ENCODE assay signal across 21 mouse cellular contexts in genomic region chr1:184867640-184868120, GRCm38 (mm10). TPM values are rescaled to one million over a fixed set of nuclear protein-coding genes. Genes with fewer than 3 reads are reported as not detected.
DNase-seq lines count a peak whose midpoint lies in the region; ATAC-seq and TF ChIP-seq lines count a peak whose summit lies in the region.
"Had no signal": no experiment of that assay in that cellular context is flagged by ENCODE, and none has a peak within 500 bp of the region (broad histone marks: within the 10 kb centered on the region; RNA-seq: fewer than 3 reads in every experiment).

No protein-coding gene starts in this region.

- peak; percentile 33; the same call in 1 of the 2 replicates for TF ChIP-seq EP300 in liver, postnatal 0 days (IDR thresholded peaks at IDR 0.05; ENCODE audit: low read depth)

- 0 out of 2 replicates have a peak overlapping the region, but pooled peaks have one; percentile 17 for H3K27ac ChIP-seq in kidney, adult 2 months (ENCODE audit: insufficient read depth, low read depth, low read length)
- H3K27ac ChIP-seq in liver, embryonic 11.5 days (ENCODE audit: low read depth, low read length): peak overlapping the region; percentile 39; the same call in 1 of the 2 replicates
- H3K27ac ChIP-seq in liver, embryonic 13.5 days: peak overlapping the region; percentile 48; the same call in 1 of the 2 replicates
- H3K27ac ChIP-seq in liver, postnatal 0 days (ENCODE audit: low read depth): peak overlapping the region; percentile 86
- no peak overlapping the region for H3K27ac ChIP-seq in midbrain, embryonic 14.5 days (replicated peaks; ENCODE audit: low read depth, low read length)
- H3K27ac ChIP-seq: forebrain, embryonic 12.5 days; heart, embryonic 13.5 days; hindbrain, embryonic 12.5 days had no signal

- TF ChIP-seq CTCF in kidney, adult 2 months (conservative IDR thresholded peaks at IDR 0.05; ENCODE audit: insufficient read depth, insufficient read length, low read depth, low read length): no peak; the same call in 1 of the 2 replicates
- no peak for TF ChIP-seq CTCF in liver, postnatal 0 days (IDR thresholded peaks at IDR 0.05; ENCODE audit: low read depth)

- no peak overlapping the region for H3K4me3 ChIP-seq in kidney, adult 2 months (ENCODE audit: insufficient read depth, low read depth, low read length)
- no peak overlapping the region for H3K4me3 ChIP-seq in liver, embryonic 11.5 days (ENCODE audit: low read depth, low read length)
- no peak overlapping the region for H3K4me3 ChIP-seq in liver, embryonic 13.5 days (replicated peaks)
- H3K4me3 ChIP-seq in liver, postnatal 0 days (ENCODE audit: low read depth, low read length): no peak overlapping the region
- no peak overlapping the region for H3K4me3 ChIP-seq in midbrain, embryonic 14.5 days (replicated peaks; ENCODE audit: low read depth, low read length)
- H3K4me3 ChIP-seq: forebrain, embryonic 12.5 days; heart, embryonic 13.5 days; hindbrain, embryonic 12.5 days had no signal

- no peak overlapping the region for H3K4me2 ChIP-seq in liver, embryonic 11.5 days
- H3K4me2 ChIP-seq in liver, embryonic 13.5 days: no peak overlapping the region
- no peak overlapping the region for H3K4me2 ChIP-seq in liver, postnatal 0 days (ENCODE audit: low read depth, low read length)
- no peak overlapping the region for H3K4me2 ChIP-seq in midbrain, embryonic 14.5 days (ENCODE audit: low read length)
- H3K4me2 ChIP-seq: forebrain, embryonic 12.5 days; heart, embryonic 13.5 days; hindbrain, embryonic 12.5 days had no signal

- no peak for DNase-seq in kidney, adult 2 months
- no peak for DNase-seq in kidney, postnatal 10 days
- no peak for DNase-seq in liver, embryonic 11.5 days (ENCODE audit: low spot score)
- no peak for DNase-seq in liver, embryonic 13.5 days
- no peak for DNase-seq in liver, postnatal 0 days
- no peak for DNase-seq in layer of hippocampus, adult 11-12 months (ENCODE audit: low spot score)
- no peak for DNase-seq in midbrain, embryonic 14.5 days
- DNase-seq in frontal cortex, postnatal 36 days (ENCODE audit: low spot score in 2 of 2): no peak
- DNase-seq: adrenal gland, adult 2 months; adrenal gland, postnatal 36 days; cerebellum, adult 2 months; cerebellum, postnatal 10 days; gastrocnemius, postnatal 36 days; heart, adult 11 months; heart, postnatal 36 days had no signal

- no peak for ATAC-seq in liver, embryonic 11.5 days (replicated peaks; ENCODE audit: low FRiP score)
- ATAC-seq in liver, embryonic 13.5 days (ENCODE audit: low read depth): no peak
- peak; percentile 67 for ATAC-seq in liver, postnatal 0 days
- no peak for ATAC-seq in midbrain, embryonic 14.5 days (ENCODE audit: low FRiP score, low TSS enrichment)
- ATAC-seq: forebrain, embryonic 16.5 days had no signal

- H3K27me3 ChIP-seq in kidney, adult 2 months (replicated peaks; ENCODE audit: control insufficient read depth, insufficient read depth, low read length): no peaks in the 10 kb centered on the region
- no peaks in the 10 kb centered on the region for H3K27me3 ChIP-seq in liver, embryonic 11.5 days (replicated peaks; ENCODE audit: control insufficient read depth, insufficient read depth, low read length)
- no peaks in the 10 kb centered on the region for H3K27me3 ChIP-seq in liver, embryonic 13.5 days
- H3K27me3 ChIP-seq in liver, postnatal 0 days (ENCODE audit: insufficient read depth, low read length): no peaks in the 10 kb centered on the region
- no peaks in the 10 kb centered on the region for H3K27me3 ChIP-seq in midbrain, embryonic 14.5 days (ENCODE audit: control insufficient read depth, insufficient read depth, low read length)
- H3K27me3 ChIP-seq: heart, embryonic 13.5 days; hindbrain, embryonic 12.5 days had no signal

- peaks cover 59% of the 10 kb centered on the region for H3K4me1 ChIP-seq in kidney, adult 2 months (ENCODE audit: control insufficient read depth, insufficient read depth, low read length)
- peaks cover 17% of the 10 kb centered on the region for H3K4me1 ChIP-seq in liver, embryonic 11.5 days (replicated peaks; ENCODE audit: control insufficient read depth, insufficient read depth, low read length)
- peaks cover 31% of the 10 kb centered on the region for H3K4me1 ChIP-seq in liver, embryonic 13.5 days (replicated peaks)
- peaks cover 16% of the 10 kb centered on the region for H3K4me1 ChIP-seq in liver, postnatal 0 days (ENCODE audit: insufficient read depth)
- no peaks in the 10 kb centered on the region for H3K4me1 ChIP-seq in midbrain, embryonic 14.5 days (ENCODE audit: control insufficient read depth, insufficient read depth, low read length)

- WGBS in kidney, adult 2 months: 53% methylated on average over 3 of the region's 3 CpGs
- 80% methylated on average over 3 of the region's 3 CpGs for WGBS in liver, embryonic 11.5 days
- 54% methylated on average over 3 of the region's 3 CpGs for WGBS in liver, embryonic 13.5 days (ENCODE audit: insufficient replicate concordance)
- WGBS in liver, postnatal 0 days (ENCODE audit: insufficient replicate concordance): 51% methylated on average over 3 of the region's 3 CpGs
- 78% methylated on average over 3 of the region's 3 CpGs for WGBS in midbrain, embryonic 14.5 days

- H3K36me3 ChIP-seq in kidney, adult 2 months (ENCODE audit: control insufficient read depth, insufficient read depth, low read length): no peaks in the 10 kb centered on the region
- no peaks in the 10 kb centered on the region for H3K36me3 ChIP-seq in liver, embryonic 11.5 days (ENCODE audit: control insufficient read depth, insufficient read depth, low read length)
- no peaks in the 10 kb centered on the region for H3K36me3 ChIP-seq in liver, embryonic 13.5 days
- H3K36me3 ChIP-seq in liver, postnatal 0 days (replicated peaks; ENCODE audit: insufficient read depth, low read length): 0 out of 2 replicates have a peak, but pooled peaks cover 2% of the 10 kb centered on the region
- no peaks in the 10 kb centered on the region for H3K36me3 ChIP-seq in midbrain, embryonic 14.5 days (ENCODE audit: control insufficient read depth, insufficient read depth, low read length)
- H3K36me3 ChIP-seq: forebrain, embryonic 12.5 days; heart, embryonic 13.5 days; hindbrain, embryonic 12.5 days had no signal

- TF ChIP-seq POLR2A in kidney, adult 2 months (IDR thresholded peaks at IDR 0.05; ENCODE audit: low read depth, low read length): no peak

- H3K9me3 ChIP-seq in liver, embryonic 11.5 days (ENCODE audit: control insufficient read depth, low read length): no peaks in the 10 kb centered on the region
- no peaks in the 10 kb centered on the region for H3K9me3 ChIP-seq in liver, embryonic 13.5 days (replicated peaks)
- no peaks in the 10 kb centered on the region for H3K9me3 ChIP-seq in liver, postnatal 0 days (ENCODE audit: low read length)
- no peaks in the 10 kb centered on the region for H3K9me3 ChIP-seq in midbrain, embryonic 14.5 days (ENCODE audit: control insufficient read depth, low read length)
- H3K9me3 ChIP-seq: forebrain, embryonic 12.5 days; heart, embryonic 13.5 days; hindbrain, embryonic 12.5 days had no signal

- no peak overlapping the region for H3K9ac ChIP-seq in liver, embryonic 11.5 days (ENCODE audit: low read depth, low read length)
- H3K9ac ChIP-seq in liver, embryonic 13.5 days: no peak overlapping the region
- H3K9ac ChIP-seq in liver, postnatal 0 days (replicated peaks): 0 out of 2 replicates have a peak overlapping the region, but pooled peaks have one; percentile 30
- H3K9ac ChIP-seq in midbrain, embryonic 14.5 days (replicated peaks; ENCODE audit: low read length): no peak overlapping the region
- H3K9ac ChIP-seq: forebrain, embryonic 12.5 days; heart, embryonic 13.5 days; hindbrain, embryonic 12.5 days had no signal

RNA-seq across cellular contexts. Expression of gene C130074G19Rik, which starts 15.3 kb away (rescaled TPM):
- 83.3 and 113 TPM in 2 replicates for polyA plus RNA-seq in kidney, adult 2 months (2012; rRNA removed)
- 1.9 and 2.0 TPM in 2 replicates for polyA plus RNA-seq in liver, embryonic 11.5 days (2014; fragmentation: Nextera tagmentation; extraction: Ambion mirVana)
- polyA plus RNA-seq in liver, embryonic 13.5 days (2015; fragmentation: Nextera tagmentation; extraction: Ambion mirVana): 1.3 and 1.6 TPM in 2 replicates
- polyA plus RNA-seq in liver, postnatal 0 days (2015; fragmentation: Nextera tagmentation; extraction: Ambion mirVana): 5.6 and 6.5 TPM in 2 replicates
- 0.40 and 1.1 TPM in 2 replicates for polyA plus RNA-seq in midbrain, embryonic 14.5 days (2014; fragmentation: Nextera tagmentation; extraction: Ambion mirVana)

RNA-seq across cellular contexts. Expression of gene Marc2, which starts 21.4 kb away (rescaled TPM):
- polyA plus RNA-seq in kidney, adult 2 months (2012; rRNA removed): 257 and 403 TPM in 2 replicates
- polyA plus RNA-seq in liver, embryonic 11.5 days (2014; fragmentation: Nextera tagmentation; extraction: Ambion mirVana): 240 and 250 TPM in 2 replicates
- polyA plus RNA-seq in liver, embryonic 13.5 days (2015; fragmentation: Nextera tagmentation; extraction: Ambion mirVana): 189 and 193 TPM in 2 replicates
- polyA plus RNA-seq in liver, postnatal 0 days (2015; fragmentation: Nextera tagmentation; extraction: Ambion mirVana): 608 and 698 TPM in 2 replicates
- 111 and 112 TPM in 2 replicates for polyA plus RNA-seq in midbrain, embryonic 14.5 days (2014; fragmentation: Nextera tagmentation; extraction: Ambion mirVana)

RNA-seq across cellular contexts. Expression of gene Marc1, which starts 56.6 kb away (rescaled TPM):
- polyA plus RNA-seq in kidney, adult 2 months (2012; rRNA removed): 1.0 and 2.1 TPM in 2 replicates
- polyA plus RNA-seq in liver, embryonic 11.5 days (2014; fragmentation: Nextera tagmentation; extraction: Ambion mirVana): 3.9 and 5.1 TPM in 2 replicates
- 13.4 and 13.8 TPM in 2 replicates for polyA plus RNA-seq in liver, embryonic 13.5 days (2015; fragmentation: Nextera tagmentation; extraction: Ambion mirVana)
- polyA plus RNA-seq in liver, postnatal 0 days (2015; fragmentation: Nextera tagmentation; extraction: Ambion mirVana): 204 and 234 TPM in 2 replicates
- 0.13 and 0.28 TPM in 2 replicates for polyA plus RNA-seq in midbrain, embryonic 14.5 days (2014; fragmentation: Nextera tagmentation; extraction: Ambion mirVana)
- polyA plus RNA-seq: cerebellum, adult 2 months; embryonic facial prominence, embryonic 11.5 days; forebrain, embryonic 16.5 days; heart, embryonic 13.5 days; heart, postnatal 0 days; hindbrain, embryonic 12.5 days had no signal

Comparison
In these comparisons a context has a peak if more than half of its experiments do, and no peak if none do; other contexts are left out.
1. RNA of gene Marc1, which starts 56.6 kb away (polyA plus RNA-seq): 204 to 234 TPM in liver, postnatal 0 days; 13.4 to 13.8 TPM in liver, embryonic 13.5 days, 3.9 to 5.1 TPM in liver, embryonic 11.5 days, 1.0 to 2.1 TPM in kidney, adult 2 months and 0.13 to 0.28 TPM in midbrain, embryonic 14.5 days; every median in the first group is over 10 times any median in the second.
2. RNA of gene C130074G19Rik, which starts 15.3 kb away (polyA plus RNA-seq): 83.3 to 113 TPM in kidney, adult 2 months; 5.6 to 6.5 TPM in liver, postnatal 0 days, 1.9 to 2.0 TPM in liver, embryonic 11.5 days, 1.3 to 1.6 TPM in liver, embryonic 13.5 days and 0.40 to 1.1 TPM in midbrain, embryonic 14.5 days; every median in the first group is over 10 times any median in the second.